Mouse (Mus musculus) intestine, embryonic 14.5 days (tissue): ENCODE results near the gene Btbd9. TPM values are rescaled to one million over a fixed set of nuclear protein-coding genes. Genes with fewer than 3 reads are reported as not detected.

Source experiments
- ATAC-seq: fragments of 200-750 bp; cut with Nextera tagmentation; replicated peaks from 2 replicates; pipeline ENCODE4 v1.8.0; 2017; ENCODE audit warnings: low read depth, moderate number of reproducible peaks, moderate TSS enrichment, moderate library complexity; ENCODE audit not compliant: low FRiP score, low TSS enrichment
- DNase-seq: peaks from one replicate; pipeline ENCODE4 v3.0.0-alpha.2; 2018; ENCODE audit warnings: low spot score
- H3K27ac ChIP-seq: fragments of 300-500 bp; sonication (generic); 2 replicates; pipeline ENCODE4 v1.5.1; 2014; ENCODE audit warnings: low read depth, mild to moderate bottlenecking, control low read depth
- H3K27me3 ChIP-seq: fragments of 300-500 bp; sonication (generic); replicated peaks from 2 replicates; pipeline ENCODE4 v1.6.1; 2014; ENCODE audit warnings: low read length, control low read depth; ENCODE audit not compliant: control insufficient read depth, insufficient read depth
- H3K36me3 ChIP-seq: fragments of 300-500 bp; sonication (generic); 2 replicates; pipeline ENCODE4 v1.6.1; 2014; ENCODE audit warnings: low read length, control low read depth; ENCODE audit not compliant: control insufficient read depth, insufficient read depth
- H3K4me1 ChIP-seq: fragments of 300-500 bp; sonication (generic); replicated peaks from 2 replicates; pipeline ENCODE4 v1.6.1; 2014; ENCODE audit warnings: low read length, control low read depth, mixed read lengths; ENCODE audit not compliant: control insufficient read depth, insufficient read depth
- H3K4me2 ChIP-seq: fragments of 300-500 bp; sonication (generic); 2 replicates; pipeline ENCODE4 v1.6.1; 2014; ENCODE audit warnings: low read length
- H3K4me3 ChIP-seq: fragments of 300-500 bp; sonication (generic); 2 replicates; pipeline ENCODE4 v1.5.1; 2014; ENCODE audit warnings: low read depth, low read length, control low read depth, mixed read lengths
- H3K9ac ChIP-seq: fragments of 300-500 bp; sonication (generic); 2 replicates; pipeline ENCODE4 v1.6.1; 2014; ENCODE audit warnings: mild to moderate bottlenecking, low read length
- H3K9me3 ChIP-seq: fragments of 300-500 bp; sonication (generic); 2 replicates; pipeline ENCODE4 v1.6.1; 2016; ENCODE audit warnings: low read length, control low read depth; ENCODE audit not compliant: control insufficient read depth
- WGBS: fragments of 180-500 bp; shearing (Covaris S2); extraction: QIAGEN DNeasy Blood & Tissue Kit; methylation state at CpG from one replicate; pipeline ENCODE4 v1.1.7; 2014; 5-methylcytosine and 5-hydroxymethylcytosine counted together
- polyA plus RNA-seq: library from polyadenylated mRNA; unstranded; fragments of >200 nt; fragmentation: Nextera tagmentation; extraction: Ambion mirVana; gene quantifications from 2 replicates; pipeline ENCODE4 v1.2.1, GENCODE M21; 2014

Gene Btbd9
- polyA plus RNA-seq, 1 experiment from 2014 or later: 53.7 TPM

GRCm38 (mm10) chr17:30613350-30613749, 37.1 kb upstream of the Btbd9 start:
- Histone ChIP-seq H3K4me2 (no peak overlapping the region), H3K9me3 (0 out of 2 replicates have a peak, but pooled peaks cover 3% of the 10 kb centered on the region), H3K4me1 (peaks cover 17% of the 10 kb centered on the region), H3K4me3 (no peak overlapping the region), H3K9ac (no peak overlapping the region), H3K27ac (no peak overlapping the region), H3K36me3 (no peaks in the 10 kb centered on the region), H3K27me3 (no peaks in the 10 kb centered on the region)
- DNase-seq (no peak), ATAC-seq (no peak)

GRCm38 (mm10) chr17:30612075-30612859, 36.0 kb upstream of the Btbd9 start:
- WGBS: under 1% methylated on average over 34 of the region's 34 CpGs
- Histone ChIP-seq H3K9ac (peak overlapping the region; percentile 71), H3K4me3 (peak overlapping the region; percentile 60), H3K36me3 (no peaks in the 10 kb centered on the region), H3K27ac (peak overlapping the region; percentile 74), H3K9me3 (0 out of 2 replicates have a peak, but pooled peaks cover 3% of the 10 kb centered on the region), H3K4me2 (peak overlapping the region; percentile 74), H3K27me3 (no peaks in the 10 kb centered on the region), H3K4me1 (peaks cover 21% of the 10 kb centered on the region)
- DNase-seq (peak; percentile 98), ATAC-seq (peak; percentile 99)

- ATAC-seq: no peak
- Histone ChIP-seq H3K4me2 (peak overlapping the region; percentile 74), H3K36me3 (no peaks in the 10 kb centered on the region), H3K4me1 (peaks cover 21% of the 10 kb centered on the region), H3K4me3 (peak overlapping the region; percentile 60), H3K27me3 (no peaks in the 10 kb centered on the region), H3K27ac (peak overlapping the region; percentile 74), H3K9me3 (0 out of 2 replicates have a peak, but pooled peaks cover 3% of the 10 kb centered on the region), H3K9ac (peak overlapping the region; percentile 71)
- 23% methylated on average over 18 of the region's 18 CpGs for WGBS
- no peak for DNase-seq
Observed at GRCm38 (mm10) chr17:30611221-30612074, 35.2 kb upstream of the Btbd9 start.

- no peak for ATAC-seq
- DNase-seq: no peak
- H3K9ac ChIP-seq: no peak overlapping the region
- WGBS: 76% methylated on average over 1 of the region's 1 CpGs
- no peaks in the 10 kb centered on the region for H3K27me3 ChIP-seq
- H3K4me3 ChIP-seq: no peak overlapping the region
- 0 out of 2 replicates have a peak overlapping the region, but pooled peaks have one; percentile 74 for H3K4me2 ChIP-seq
- 0 out of 2 replicates have a peak, but pooled peaks cover 3% of the 10 kb centered on the region for H3K9me3 ChIP-seq
- no peak overlapping the region for H3K27ac ChIP-seq
- H3K36me3 ChIP-seq: no peaks in the 10 kb centered on the region
- peaks cover 21% of the 10 kb centered on the region for H3K4me1 ChIP-seq
Observed at GRCm38 (mm10) chr17:30610739-30611138, 34.5 kb upstream of the Btbd9 start.

DNA sequence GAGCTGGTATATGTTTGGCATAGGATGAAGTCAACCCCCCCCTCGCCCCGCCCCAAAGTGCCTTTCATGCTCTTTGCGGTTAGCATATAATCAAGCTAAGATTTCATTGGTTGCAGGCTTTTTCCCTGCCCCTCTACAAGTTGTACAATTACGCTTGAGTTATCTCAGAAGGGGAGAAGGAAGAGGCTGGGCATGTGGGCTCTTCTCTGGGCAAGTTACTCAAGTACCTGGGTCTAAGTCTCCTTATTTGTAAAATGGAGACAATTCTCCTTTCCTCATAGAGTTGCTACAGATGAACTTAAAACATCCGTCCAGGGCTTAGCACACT, 33.7 kb upstream of the Btbd9 start:
- WGBS: 92% methylated on average over 5 of the region's 5 CpGs
- no peak for ATAC-seq
- no peak overlapping the region for H3K4me2 ChIP-seq

GRCm38 (mm10) chr17:30609305-30609979, 33.2 kb upstream of the Btbd9 start:
- H3K4me3 ChIP-seq: no peak overlapping the region
- H3K4me2 ChIP-seq: no peak overlapping the region

More for the DNA sequence above, 33.7 kb upstream of the Btbd9 start:
- no peak overlapping the region for H3K27ac ChIP-seq
- H3K4me1 ChIP-seq: peaks cover 21% of the 10 kb centered on the region
- H3K27me3 ChIP-seq: no peaks in the 10 kb centered on the region
- no peak overlapping the region for H3K4me3 ChIP-seq
- H3K9me3 ChIP-seq: 0 out of 2 replicates have a peak, but pooled peaks cover 3% of the 10 kb centered on the region
- H3K9ac ChIP-seq: no peak overlapping the region
- H3K36me3 ChIP-seq: no peaks in the 10 kb centered on the region
- no peak for DNase-seq

DNA sequence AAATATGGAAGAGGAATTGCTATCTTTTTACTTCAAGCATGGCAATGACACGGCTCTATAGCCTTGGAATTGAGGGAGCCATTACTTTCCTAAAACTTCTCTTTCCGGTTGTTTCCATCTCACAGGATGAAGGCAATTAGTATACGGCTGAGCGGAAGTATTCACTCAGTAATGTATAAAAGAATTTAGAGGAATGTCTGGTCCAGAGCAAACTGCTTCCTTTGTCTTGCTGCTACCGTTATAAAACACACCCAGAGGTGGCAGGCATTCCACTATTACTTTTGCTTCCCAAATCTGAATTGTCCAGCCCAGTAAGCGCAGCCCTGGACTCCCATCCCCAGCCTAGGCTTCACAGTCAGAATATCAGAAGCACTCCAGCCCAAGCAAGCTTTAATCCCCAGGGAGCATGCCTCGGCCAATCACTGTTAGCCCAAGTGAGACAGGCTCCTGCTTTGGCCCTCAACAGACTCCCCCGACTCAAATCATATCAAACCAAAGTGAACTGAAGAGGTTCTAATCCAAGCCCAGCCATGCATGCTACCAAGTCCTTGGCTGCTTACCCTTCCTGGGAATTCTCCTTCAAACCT, 31.7 kb upstream of the Btbd9 start:
- Histone ChIP-seq H3K27ac (no peak overlapping the region), H3K9ac (no peak overlapping the region), H3K27me3 (no peaks in the 10 kb centered on the region), H3K9me3 (0 out of 2 replicates have a peak, but pooled peaks cover 3% of the 10 kb centered on the region), H3K4me1 (peaks cover 21% of the 10 kb centered on the region), H3K36me3 (peaks cover 9% of the 10 kb centered on the region), H3K4me2 (no peak overlapping the region), H3K4me3 (no peak overlapping the region)
- DNase-seq (no peak), ATAC-seq (no peak)
- WGBS: 73% methylated on average over 8 of the region's 8 CpGs

More at GRCm38 (mm10) chr17:30609305-30609979, 33.2 kb upstream of the Btbd9 start:
- 0 out of 2 replicates have a peak, but pooled peaks cover 3% of the 10 kb centered on the region for H3K9me3 ChIP-seq
- H3K9ac ChIP-seq: no peak overlapping the region
- ATAC-seq: no peak
- peaks cover 21% of the 10 kb centered on the region for H3K4me1 ChIP-seq
- no peak for DNase-seq
- H3K27me3 ChIP-seq: no peaks in the 10 kb centered on the region
- no peak overlapping the region for H3K27ac ChIP-seq
- WGBS: 78% methylated on average over 16 of the region's 16 CpGs
- H3K36me3 ChIP-seq: no peaks in the 10 kb centered on the region

- Histone ChIP-seq H3K4me3 (no peak overlapping the region), H3K9ac (no peak overlapping the region), H3K27me3 (no peaks in the 10 kb centered on the region), H3K4me2 (no peak overlapping the region), H3K4me1 (peaks cover 21% of the 10 kb centered on the region), H3K27ac (no peak overlapping the region), H3K9me3 (0 out of 2 replicates have a peak, but pooled peaks cover 3% of the 10 kb centered on the region), H3K36me3 (peaks cover 15% of the 10 kb centered on the region)
- 87% methylated on average over 7 of the region's 7 CpGs for WGBS
- no peak for DNase-seq
- no peak for ATAC-seq
Observed at GRCm38 (mm10) chr17:30607330-30607729, 31.0 kb upstream of the Btbd9 start.
